Mouse (Mus musculus) telencephalon, adult 2 months (tissue): Measurements from ENCODE around the gene Sp3.
"Not testable (repeated sequence)": the region's sequence is repeated elsewhere in the genome, so short reads cannot be mapped to it uniquely, and the experiment has no call there.

ENCODE experiments used
- DNase-seq: peaks from one replicate; pipeline ENCODE4 v3.0.0-alpha.2; 2011; ENCODE audit warnings: low read depth, low spot score

The Sp3 gene

DNA sequence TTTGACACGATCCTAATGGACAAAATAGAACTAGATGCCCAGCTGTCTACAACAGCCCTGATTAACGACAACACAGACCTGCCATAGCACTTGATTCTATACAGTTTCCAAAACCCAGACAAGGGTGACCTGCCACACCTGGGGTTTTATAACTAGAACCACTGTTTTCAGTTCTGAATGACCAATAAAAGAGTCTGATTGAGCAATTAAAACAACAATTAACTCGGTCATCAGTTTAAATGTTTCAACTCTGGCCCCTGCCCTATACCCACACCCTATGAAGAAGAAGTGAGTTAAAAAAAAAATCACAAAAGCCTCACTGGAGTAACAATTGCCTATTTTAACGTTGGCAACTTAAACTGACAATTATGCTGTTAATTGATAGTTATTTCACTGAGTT lies 64.1 kb downstream of the Sp3 start:
- no peak for DNase-seq

DNA sequence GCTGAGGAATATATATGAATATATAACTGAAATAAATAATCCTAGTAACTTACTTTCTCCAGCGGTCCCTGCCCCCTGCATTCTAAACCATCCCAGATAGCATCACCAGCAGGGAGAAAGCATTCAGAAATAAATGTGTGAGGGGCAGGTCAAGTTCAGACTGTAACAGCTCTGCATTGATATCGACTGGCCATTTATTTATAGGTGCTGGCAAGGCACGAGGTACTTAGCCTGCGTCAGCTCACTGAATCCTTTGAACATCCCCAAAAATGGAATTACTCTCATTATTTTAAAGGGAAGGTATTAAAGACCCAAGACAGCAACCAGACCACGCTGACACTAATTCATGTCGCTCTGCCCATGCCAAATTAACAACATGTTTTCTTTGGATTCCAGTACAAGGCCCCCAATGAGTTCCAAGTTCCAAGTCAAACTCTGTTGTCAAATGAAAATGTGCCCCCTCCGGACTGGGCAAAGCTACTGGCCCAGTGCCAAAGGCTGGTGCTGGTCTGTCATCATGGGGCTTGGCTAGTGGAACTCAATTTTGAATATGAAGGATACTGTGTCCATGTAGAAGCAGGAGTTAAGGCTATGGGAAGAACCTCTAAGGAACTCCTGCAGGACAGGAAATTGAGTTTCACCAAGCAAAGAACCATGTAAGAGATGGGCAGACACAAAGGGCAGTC lies 64.9 kb downstream of the Sp3 start:
- no peak for DNase-seq

DNA sequence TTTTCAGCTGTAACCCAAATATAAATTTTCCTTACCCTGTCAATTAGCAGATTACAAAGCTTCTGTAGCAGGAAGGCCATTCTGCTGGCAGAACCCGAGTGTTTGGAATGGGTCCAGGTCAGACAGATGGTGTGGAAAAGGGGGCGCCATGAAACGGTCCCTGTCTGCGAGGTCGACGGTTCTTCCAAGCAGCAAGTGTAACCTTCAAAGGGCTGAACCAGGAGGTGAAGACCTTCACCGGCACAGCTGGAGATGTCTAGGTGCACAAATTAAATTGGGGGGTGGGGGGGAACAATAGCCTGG lies 66.8 kb downstream of the Sp3 start:
- DNase-seq: no peak

GRCm38 (mm10) chr2:72912708-72913457 lies 67.4 kb downstream of the Sp3 start:
- no peak for DNase-seq

- no peak for DNase-seq
These were observed 68.7 kb downstream of the Sp3 start for GRCm38 (mm10) chr2:72911527-72911926.

DNA sequence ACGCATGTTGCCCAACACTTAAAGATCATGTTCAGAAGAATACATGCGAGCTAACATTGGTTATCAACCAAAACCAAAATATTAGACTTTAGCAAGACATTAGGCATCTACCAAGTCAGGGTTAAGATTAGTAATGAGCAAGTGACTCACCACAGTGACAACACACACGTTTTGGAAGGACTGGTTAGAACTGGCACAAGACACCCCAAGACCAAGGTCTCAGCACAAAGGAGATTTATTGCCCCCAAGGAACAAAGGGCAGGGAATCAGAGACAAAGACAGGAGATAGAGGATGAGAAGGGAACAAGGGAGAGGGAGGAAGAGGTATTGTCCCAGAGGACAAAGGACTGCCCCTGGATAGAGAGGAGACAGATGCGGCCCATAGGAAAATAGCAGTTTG lies 71.2 kb downstream of the Sp3 start:
- DNase-seq: no peak

- no peak for DNase-seq
These were observed 71.9 kb downstream of the Sp3 start for GRCm38 (mm10) chr2:72908191-72908910.

GRCm38 (mm10) chr2:72906745-72907144 lies 73.5 kb downstream of the Sp3 start:
- DNase-seq: no peak

- not testable (repeated sequence) for DNase-seq
These were observed 77.2 kb downstream of the Sp3 start for GRCm38 (mm10) chr2:72902816-72903680.

DNA sequence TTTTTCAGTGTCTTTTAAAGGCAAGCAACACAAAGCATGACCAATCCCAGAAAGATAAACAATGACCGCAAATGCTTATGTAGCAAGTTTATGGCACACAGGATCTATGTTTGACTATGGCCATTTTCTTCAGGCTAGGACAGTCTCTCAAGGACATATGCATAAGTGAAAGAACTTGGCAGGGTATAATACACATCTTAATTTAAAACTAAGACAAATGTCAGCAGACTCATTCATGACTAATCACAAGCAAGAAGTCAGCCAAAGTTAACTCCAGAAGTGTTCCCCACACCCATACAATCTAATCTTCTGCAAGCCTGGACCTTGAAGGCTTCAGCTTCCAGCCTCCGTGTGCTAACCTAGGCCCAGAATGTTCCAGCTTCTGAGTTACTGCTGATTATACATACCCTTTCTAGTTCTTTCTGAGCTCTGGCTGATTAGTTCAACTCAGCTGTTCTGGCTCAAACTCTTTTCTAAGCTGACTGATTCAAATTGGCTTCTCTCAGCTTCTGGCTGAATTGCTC lies 81.4 kb downstream of the Sp3 start:
- DNase-seq: no peak

DNA sequence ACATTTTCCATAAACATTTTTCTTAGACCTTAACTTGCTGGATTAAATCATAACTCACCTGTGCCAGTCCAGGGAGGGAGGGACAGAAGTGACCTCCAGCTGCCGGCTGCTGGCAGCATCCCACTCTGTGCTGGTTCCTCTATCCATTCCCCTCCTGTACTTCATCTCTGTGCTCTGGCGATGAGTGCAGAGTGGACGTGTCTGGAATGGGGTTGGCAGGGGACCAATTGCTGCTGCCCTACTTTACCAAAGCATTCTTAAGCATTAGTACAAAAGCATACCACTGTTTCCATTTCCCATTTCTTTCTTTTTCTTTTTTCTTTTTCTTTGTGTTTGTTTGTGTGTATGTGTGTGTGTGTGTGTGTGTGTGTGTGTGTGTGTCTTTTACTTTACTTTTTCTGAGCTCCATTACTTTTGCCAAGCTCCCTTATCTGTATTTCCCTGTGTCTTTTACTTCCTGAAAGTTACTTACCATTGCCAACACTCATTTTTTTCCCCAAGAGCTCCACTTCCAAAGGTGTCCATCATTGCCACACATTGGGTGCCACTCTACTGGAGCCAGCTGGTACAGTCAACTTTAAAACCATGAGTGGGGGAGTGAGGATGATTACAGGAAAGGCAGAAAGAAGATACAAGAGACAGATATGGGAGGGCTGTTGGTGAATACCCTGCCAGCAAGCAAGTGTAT lies 82.0 kb downstream of the Sp3 start:
- no peak for DNase-seq

- no peak for DNase-seq
These were observed 90.4 kb downstream of the Sp3 start for GRCm38 (mm10) chr2:72889806-72890205.
